Mouse (Mus musculus) ovary, adult 2 months (tissue): ENCODE measurements around the gene Aoc3. TPM values are rescaled to one million over a fixed set of nuclear protein-coding genes. Genes with fewer than 3 reads are reported as not detected.

Experiments used
- polyA plus RNA-seq: library from polyadenylated mRNA; depleted of rRNA; stranded (reverse); fragments of >200 nt; gene quantifications from 2 replicates; pipeline ENCODE4 v1.2.3, GENCODE M21; 2012; rRNA removed

The Aoc3 gene
- 104 and 107 TPM in 2 replicates for polyA plus RNA-seq

GRCm38 (mm10) chr11:101330371-101330924 is at the start of gene Aoc3:
Gene Aoc3, plus strand, starts transcription at chr11:101330605.

GRCm38 (mm10) chr11:101302004-101302798 is 28.2 kb upstream of the Aoc3 start, which contains the start of gene Becn1:
Gene Becn1, minus strand, starts transcription at chr11:101302286.

GRCm38 (mm10) chr11:101315665-101316500 is 14.5 kb upstream of the Aoc3 start, which contains the start of gene Psme3:
Gene Psme3, plus strand, starts transcription at chr11:101316213.

GRCm38 (mm10) chr11:101324763-101325162 is 5.6 kb upstream of the Aoc3 start, which contains the start of gene Aoc2:
Gene Aoc2, plus strand, starts transcription at chr11:101325063.

GRCm38 (mm10) chr11:101367326-101367935 is 37.0 kb downstream of the Aoc3 start, which contains the start of gene G6pc:
Gene G6pc, plus strand, starts transcription at chr11:101367561.

Other genes with a start within 250 kb of the Aoc3 start
- 122 and 140 TPM in 2 replicates for gene Coasy, start 248.0 kb upstream of the Aoc3 start, polyA plus RNA-seq
- gene Mlx, start 243.3 kb upstream of the Aoc3 start, polyA plus RNA-seq: 23.9 and 36.2 TPM in 2 replicates
- 1.7 and 2.1 TPM in 2 replicates for gene Psmc3ip, start 235.2 kb upstream of the Aoc3 start, polyA plus RNA-seq
- gene Retreg3, start 210.7 kb upstream of the Aoc3 start, polyA plus RNA-seq: 59.4 and 75.1 TPM in 2 replicates
- gene Tubg1, start 210.7 kb upstream of the Aoc3 start, polyA plus RNA-seq: 11.5 and 16.8 TPM in 2 replicates
- 8.2 and 11.3 TPM in 2 replicates for gene Tubg2, start 174.7 kb upstream of the Aoc3 start, polyA plus RNA-seq
- gene Cntnap1, start 160.1 kb upstream of the Aoc3 start, polyA plus RNA-seq: 12.6 and 13.4 TPM in 2 replicates
- 89.1 and 109 TPM in 2 replicates for gene Plekhh3, start 159.3 kb upstream of the Aoc3 start, polyA plus RNA-seq
- 0.78 and 0.87 TPM in 2 replicates for gene Ccr10, start 155.2 kb upstream of the Aoc3 start, polyA plus RNA-seq
- 33.7 and 37.5 TPM in 2 replicates for gene Ezh1, start 104.1 kb upstream of the Aoc3 start, polyA plus RNA-seq
- gene Ramp2, start 84.6 kb upstream of the Aoc3 start, polyA plus RNA-seq: 128 and 138 TPM in 2 replicates
- gene Vps25, start 76.9 kb upstream of the Aoc3 start, polyA plus RNA-seq: 49.4 and 63.9 TPM in 2 replicates
- 11.7 and 13.1 TPM in 2 replicates for gene Wnk4, start 70.0 kb upstream of the Aoc3 start, polyA plus RNA-seq
- 0.13 and 0.33 TPM in 2 replicates for gene Cntd1, start 51.6 kb upstream of the Aoc3 start, polyA plus RNA-seq
- gene Coa3, start 51.5 kb upstream of the Aoc3 start, polyA plus RNA-seq: 236 and 502 TPM in 2 replicates
- 129 and 200 TPM in 2 replicates for gene Becn1, start 28.3 kb upstream of the Aoc3 start, polyA plus RNA-seq
- gene Psme3, start 14.4 kb upstream of the Aoc3 start, polyA plus RNA-seq: 45.8 and 60.3 TPM in 2 replicates
- 9.2 and 10.4 TPM in 2 replicates for gene Aoc2, start 5.5 kb upstream of the Aoc3 start, polyA plus RNA-seq
- gene G6pc, start 37.0 kb downstream of the Aoc3 start, polyA plus RNA-seq: 0.10 and 0.18 TPM in 2 replicates
- gene Aarsd1, start 87.0 kb downstream of the Aoc3 start, polyA plus RNA-seq: 29.9 and 36.8 TPM in 2 replicates
- 0.37 and 0.47 TPM in 2 replicates for gene Gm27029, start 94.2 kb downstream of the Aoc3 start, polyA plus RNA-seq
- 29.4 TPM in 2 replicates for gene Rundc1, start 94.5 kb downstream of the Aoc3 start, polyA plus RNA-seq
- 3.0 and 3.7 TPM in 2 replicates for gene Ptges3l, start 94.7 kb downstream of the Aoc3 start, polyA plus RNA-seq
- gene Rpl27, start 111.7 kb downstream of the Aoc3 start, polyA plus RNA-seq: 502 and 570 TPM in 2 replicates
- gene Ifi35, start 117.8 kb downstream of the Aoc3 start, polyA plus RNA-seq: 34.0 and 41.4 TPM in 2 replicates
- gene Rnd2, start 134.4 kb downstream of the Aoc3 start, polyA plus RNA-seq: 51.3 and 74.9 TPM in 2 replicates
- gene Vat1, start 135.6 kb downstream of the Aoc3 start, polyA plus RNA-seq: 177 and 199 TPM in 2 replicates
- gene Brca1, start 221.3 kb downstream of the Aoc3 start, polyA plus RNA-seq: 1.8 and 2.1 TPM in 2 replicates
- 125 and 130 TPM in 2 replicates for gene Nbr1, start 221.5 kb downstream of the Aoc3 start, polyA plus RNA-seq